In genomic region chr2:167712872-167713821, GRCm38 (mm10) we compare ENCODE assay signal across 8 mouse cellular contexts. TPM values are rescaled to one million over a fixed set of nuclear protein-coding genes. Genes with fewer than 3 reads are reported as not detected.
A peak's percentile ranks its signal among the peaks of the same experiment; 100 is the strongest.
DNase-seq lines count a peak whose midpoint lies in the region; ATAC-seq lines count a peak whose summit lies in the region.

No protein-coding gene starts in this region.

- no peak overlapping the region for H3K9ac ChIP-seq in heart, embryonic 14.5 days (ENCODE audit: low read length)

- no peak for ATAC-seq in heart, embryonic 14.5 days (ENCODE audit: insufficient number of reproducible peaks, insufficient read depth, low FRiP score, low read depth)

- H3K36me3 ChIP-seq in heart, embryonic 14.5 days (ENCODE audit: control insufficient read depth, insufficient read depth, low read length): no peaks in the 10 kb centered on the region

- 49% methylated on average over 19 of the region's 23 CpGs for WGBS in heart, embryonic 14.5 days

- no peak overlapping the region for H3K4me3 ChIP-seq in heart, embryonic 14.5 days (ENCODE audit: control insufficient read depth in 1 of 2, insufficient read depth in 1 of 2, low read depth in 1 of 2, low read length in 2 of 2)

- no peaks in the 10 kb centered on the region for H3K27me3 ChIP-seq in heart, embryonic 14.5 days (ENCODE audit: control insufficient read depth, insufficient read depth, low read length)

- H3K9me3 ChIP-seq in heart, embryonic 14.5 days (ENCODE audit: control insufficient read depth, low read length): no peaks in the 10 kb centered on the region

- no peak overlapping the region for H3K4me2 ChIP-seq in heart, embryonic 14.5 days (ENCODE audit: low read length)

- peaks cover 7% of the 10 kb centered on the region in 2 experiments; a peak in 3 of 4 replicates for H3K4me1 ChIP-seq in heart, embryonic 14.5 days (ENCODE audit: control insufficient read depth in 2 of 2, insufficient read depth in 2 of 2, low read length in 2 of 2)

- H3K27ac ChIP-seq in heart, embryonic 14.5 days (replicated peaks in 1 of 2; ENCODE audit: control insufficient read depth in 1 of 2, insufficient read depth in 1 of 2, low read depth in 2 of 2, low read length in 2 of 2): peak overlapping the region; percentile 49 to 78; a peak in 3 of 4 replicates

- DNase-seq in adrenal gland, postnatal 14 days: peak; percentile 66
- DNase-seq in adrenal gland, postnatal 36 days: no peak
- DNase-seq in NIH3T3 (ENCODE audit: low read depth): peak; percentile 90
- peak; percentile 62 to 72 for DNase-seq in lung, adult 18-20 months
- DNase-seq in thymus, postnatal 14 days: peak; percentile 27
- no peak for DNase-seq in cerebellum, postnatal 14 days
- no peak for DNase-seq in cerebellum, postnatal 4 days (ENCODE audit: low spot score in 2 of 2)

RNA-seq across cellular contexts. Expression of gene Tmem189, which starts 23.5 kb away (rescaled TPM):
- total RNA-seq in adrenal gland, postnatal 14 days (2021): 30.7 and 37.5 TPM in 2 replicates
- total RNA-seq in adrenal gland, postnatal 36 days (2021): 10 to 100 TPM; 27.2 to 34.3 TPM
- 40.6 and 40.9 TPM in 2 replicates for polyA plus RNA-seq in heart, embryonic 14.5 days (2014; fragmentation: Nextera tagmentation; extraction: Ambion mirVana)

RNA-seq across cellular contexts. Expression of gene Cebpb, which starts 24.4 kb away (rescaled TPM):
- total RNA-seq in adrenal gland, postnatal 14 days (2021): 358 and 403 TPM in 2 replicates
- 100 to 1,000 TPM; 357 to 631 TPM for total RNA-seq in adrenal gland, postnatal 36 days (2021)
- 14.2 and 17.0 TPM in 2 replicates for polyA plus RNA-seq in heart, embryonic 14.5 days (2014; fragmentation: Nextera tagmentation; extraction: Ambion mirVana)

RNA-seq across cellular contexts. Expression of gene Gm20431, which starts 51.9 kb away (rescaled TPM):
- 19.2 and 23.8 TPM in 2 replicates for total RNA-seq in adrenal gland, postnatal 14 days (2021)
- total RNA-seq in adrenal gland, postnatal 36 days (2021): 10 to 100 TPM in 1 of 2 experiments, 1 to 10 TPM in 1; 8.9 to 25.9 TPM
- 0.19 and 5.2 TPM in 2 replicates for polyA plus RNA-seq in heart, embryonic 14.5 days (2014; fragmentation: Nextera tagmentation; extraction: Ambion mirVana)

Comparison
In these comparisons a context has a peak if more than half of its experiments do, and no peak if none do; other contexts are left out.
1. DNase-seq: peak in adrenal gland, postnatal 14 days (single experiment), NIH3T3 (single experiment), lung, adult 18-20 months (2 of 2) and thymus, postnatal 14 days (single experiment); none in adrenal gland, postnatal 36 days (0 of 2), cerebellum, postnatal 14 days (0 of 2) and cerebellum, postnatal 4 days (0 of 2).